Mouse (Mus musculus) heart, postnatal 10 days (tissue): ENCODE results near the gene Trmt1. TPM values are rescaled to one million over a fixed set of nuclear protein-coding genes. Genes with fewer than 3 reads are reported as not detected.

Experiments
- DNase-seq, 2 experiments: peaks; one replicate each; pipeline ENCODE4 v3.0.0; 2021
- intact Hi-C: fragments of 180-260 bp; cut with DNase I; formaldehyde crosslinking; loops from one replicate; pipeline ENCODE4 v1.15.1; 2025
- total RNA-seq, 2 experiments: library from RNA; stranded (reverse); gene quantifications; 2 replicates each; pipeline ENCODE4 v1.2.3; 2021

Trmt1 gene
- total RNA-seq, 2 experiments from 2014 or later, result 40.3 to 40.6 TPM

DNA sequence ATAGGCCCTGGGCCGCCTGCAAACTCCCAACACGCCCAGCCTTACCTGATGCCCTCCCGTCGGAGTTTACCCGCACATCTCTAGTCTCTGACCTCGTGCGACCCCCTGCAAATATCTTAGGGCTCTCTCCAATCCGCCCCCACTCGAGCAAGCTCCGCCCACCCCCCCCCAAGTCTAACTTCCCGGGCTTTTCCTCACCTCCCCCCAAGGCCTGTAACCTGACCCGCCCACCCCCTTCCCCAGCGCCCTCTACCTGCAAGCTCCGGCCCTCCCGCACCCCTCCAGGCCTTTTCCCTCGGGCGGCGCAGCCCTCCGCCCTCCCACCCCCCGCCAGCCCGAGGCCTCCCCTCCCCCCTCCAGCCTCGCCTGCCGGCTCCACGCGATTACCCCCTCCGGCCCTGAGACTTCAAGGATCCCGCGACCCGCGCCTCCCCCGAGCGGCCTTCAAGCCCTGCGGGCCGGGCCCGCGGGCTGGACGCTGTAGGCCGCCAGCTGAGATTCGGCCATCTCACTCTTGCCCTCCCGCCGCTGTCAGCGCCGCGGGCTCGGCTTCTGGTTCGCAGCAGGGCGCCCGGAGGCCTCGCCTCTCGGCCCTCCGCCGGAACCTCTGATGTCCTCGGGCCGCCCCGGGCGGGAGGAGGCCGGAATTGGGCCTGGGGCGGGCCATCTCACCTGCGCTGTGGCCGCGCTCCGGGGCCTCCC lies 1.0 kb downstream of the Trmt1 start:
- peak in 1 of 2 experiments; percentile 13 for DNase-seq
- intact Hi-C loops, result loop anchor here (1.0 to 5.0 kb wide), 2 partner anchors 22 to 95 kb away; no protein-coding TSS in a partner anchor

- intact Hi-C loops, result loop anchor here (1.0 to 5.0 kb wide), 2 partner anchors 22 to 95 kb away; no protein-coding TSS in a partner anchor
- DNase-seq, result peak; percentile 92
These were observed 1.6 kb downstream of the Trmt1 start, which contains the start of gene Nacc1 for GRCm38 (mm10) chr8:84687705-84688100. Gene Nacc1, minus strand, starts transcription at chr8:84687862.

- peak; percentile 95 to 96 for DNase-seq
- intact Hi-C loops, result loop anchor here (5.0 kb wide), 1 partner anchor 97 kb away; no protein-coding TSS in a partner anchor
These were observed 3.2 kb downstream of the Trmt1 start for GRCm38 (mm10) chr8:84689091-84689915.

DNA sequence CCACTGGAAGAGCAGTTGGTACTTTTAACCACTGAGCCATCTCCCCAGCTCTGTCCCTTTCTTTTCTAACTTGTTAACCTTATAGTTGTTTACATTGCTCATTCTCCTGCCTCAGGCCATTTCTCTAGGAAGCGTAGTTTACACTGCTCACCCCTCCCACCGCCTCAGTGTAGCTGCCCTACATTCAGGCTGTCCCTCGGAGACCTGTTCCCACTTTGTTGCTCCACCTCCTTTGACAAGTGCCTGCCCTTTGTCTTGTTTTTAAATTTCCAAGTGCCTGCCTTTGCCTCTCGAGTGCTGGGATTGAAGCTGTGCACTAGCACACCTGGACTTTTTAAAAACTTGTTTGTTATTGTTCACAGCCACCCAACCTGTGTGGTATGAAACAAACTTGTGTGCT lies 7.2 kb downstream of the Trmt1 start:
- intact Hi-C loops, result no loop called here
- DNase-seq, result no peak

- no peak for DNase-seq
- intact Hi-C loops, result no loop called here
These were observed 9.0 kb downstream of the Trmt1 start for GRCm38 (mm10) chr8:84695140-84695539.

DNA sequence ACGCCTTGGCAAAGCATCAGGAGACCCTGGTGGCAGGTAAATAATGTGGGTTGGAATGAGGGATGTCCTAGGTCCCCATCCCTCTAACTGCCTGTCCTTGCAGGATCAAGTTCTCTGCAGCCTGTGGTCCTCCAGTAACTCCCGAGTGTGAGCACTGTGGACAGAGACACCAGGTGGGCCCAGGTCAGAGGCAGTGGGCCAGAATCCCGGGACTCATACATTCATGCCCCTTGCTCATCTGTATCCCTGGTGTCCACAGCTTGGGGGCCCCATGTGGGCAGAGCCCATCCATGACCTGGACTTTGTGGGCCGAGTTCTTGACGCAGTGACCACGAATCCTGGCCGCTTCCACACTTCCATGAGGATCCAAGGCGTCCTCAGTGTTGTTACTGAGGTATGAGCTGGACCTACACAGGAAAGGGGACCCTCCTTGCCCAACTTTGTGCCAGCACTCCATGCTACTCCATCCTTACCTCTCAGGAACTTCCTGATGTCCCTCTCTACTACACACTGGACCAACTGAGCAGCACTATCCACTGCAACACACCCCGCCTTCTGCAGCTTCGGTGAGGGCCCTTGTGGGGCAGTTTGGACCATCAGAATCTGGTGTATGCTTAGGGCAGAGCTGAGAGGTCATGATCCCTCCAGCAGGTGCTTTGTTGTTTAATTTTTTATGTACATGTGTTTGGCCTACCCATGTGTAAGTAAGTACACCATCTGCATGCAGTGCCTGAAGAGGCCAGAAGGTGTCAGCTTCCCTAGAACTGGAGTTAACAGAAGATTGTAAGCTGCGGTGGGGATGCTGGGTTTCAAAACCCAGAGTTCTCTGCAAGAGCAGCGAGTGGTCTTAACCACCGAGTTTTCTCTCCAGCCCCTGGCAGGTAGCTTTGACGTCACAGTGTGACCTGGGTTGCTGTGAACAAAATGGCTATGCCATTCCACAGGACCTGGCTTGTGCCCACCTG lies 11.3 kb downstream of the Trmt1 start:
- peak in 1 of 2 experiments; percentile 76 for DNase-seq
- intact Hi-C loops, result loop anchor here (2.0 kb wide), 1 partner anchor 115 kb away; no protein-coding TSS in a partner anchor

GRCm38 (mm10) chr8:84698288-84698687 lies 12.2 kb downstream of the Trmt1 start:
- intact Hi-C loops, result loop anchor here (2.0 kb wide), 1 partner anchor 115 kb away; no protein-coding TSS in a partner anchor
- DNase-seq, result no peak

GRCm38 (mm10) chr8:84698929-84699401 lies 12.9 kb downstream of the Trmt1 start:
- intact Hi-C loops, result loop anchor here (2.0 kb wide), 1 partner anchor 114 kb away; no protein-coding TSS in a partner anchor
- DNase-seq, result peak; percentile 75 to 77

GRCm38 (mm10) chr8:84699861-84700322 lies 13.8 kb downstream of the Trmt1 start:
- intact Hi-C loops, result loop anchor here (2.0 kb wide), 1 partner anchor 113 kb away; no protein-coding TSS in a partner anchor
- DNase-seq, result peak; percentile 83 to 85

DNA sequence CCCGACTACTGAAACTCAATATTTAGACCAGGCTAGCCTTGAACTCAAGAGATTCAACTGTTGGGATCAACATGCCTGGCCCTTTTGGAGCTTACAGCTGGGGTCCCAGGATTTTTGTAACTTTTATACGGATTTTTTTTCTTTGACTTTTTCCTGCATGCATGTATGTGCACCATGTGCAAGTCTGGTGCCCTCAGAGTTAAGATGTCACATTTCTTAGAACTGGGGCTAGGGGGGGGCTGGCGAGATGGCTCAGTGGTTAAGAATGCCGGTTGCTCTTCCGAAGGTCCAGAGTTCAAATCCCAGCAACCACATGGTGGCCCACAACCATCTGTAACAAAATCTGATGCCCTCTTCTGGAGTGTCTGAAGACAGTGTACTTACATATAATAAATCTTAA lies 14.4 kb downstream of the Trmt1 start:
- no peak for DNase-seq
- intact Hi-C loops, result no loop called here

GRCm38 (mm10) chr8:84700941-84701911 lies 15.1 kb downstream of the Trmt1 start, which contains the start of gene Lyl1:
Gene Lyl1, plus strand, starts transcription at chr8:84701457.
- intact Hi-C loops, result no loop called here

GRCm38 (mm10) chr8:84702561-84702960 lies 16.5 kb downstream of the Trmt1 start:
- peak in 1 of 2 experiments; percentile 19 for DNase-seq
- intact Hi-C loops, result loop anchor here (2.0 kb wide), 1 partner anchor 42 kb away; no protein-coding TSS in a partner anchor

More at GRCm38 (mm10) chr8:84700941-84701911, 15.1 kb downstream of the Trmt1 start, which contains the start of gene Lyl1:
- peak; percentile 76 to 78 for DNase-seq

- intact Hi-C loops, result loop anchor here (2.0 kb wide), 1 partner anchor 42 kb away; no protein-coding TSS in a partner anchor
- no peak for DNase-seq
These were observed 16.9 kb downstream of the Trmt1 start for GRCm38 (mm10) chr8:84702963-84703465.

- peak in 1 of 2 experiments; percentile 37 for DNase-seq
- intact Hi-C loops, result loop anchor here (2.0 kb wide), 1 partner anchor 43 kb away; no protein-coding TSS in a partner anchor
These were observed 17.6 kb downstream of the Trmt1 start for GRCm38 (mm10) chr8:84703466-84704249.

- intact Hi-C loops, result no loop called here
- DNase-seq, result peak; percentile 87 to 91
These were observed 18.2 kb downstream of the Trmt1 start for GRCm38 (mm10) chr8:84704356-84704755.

DNA sequence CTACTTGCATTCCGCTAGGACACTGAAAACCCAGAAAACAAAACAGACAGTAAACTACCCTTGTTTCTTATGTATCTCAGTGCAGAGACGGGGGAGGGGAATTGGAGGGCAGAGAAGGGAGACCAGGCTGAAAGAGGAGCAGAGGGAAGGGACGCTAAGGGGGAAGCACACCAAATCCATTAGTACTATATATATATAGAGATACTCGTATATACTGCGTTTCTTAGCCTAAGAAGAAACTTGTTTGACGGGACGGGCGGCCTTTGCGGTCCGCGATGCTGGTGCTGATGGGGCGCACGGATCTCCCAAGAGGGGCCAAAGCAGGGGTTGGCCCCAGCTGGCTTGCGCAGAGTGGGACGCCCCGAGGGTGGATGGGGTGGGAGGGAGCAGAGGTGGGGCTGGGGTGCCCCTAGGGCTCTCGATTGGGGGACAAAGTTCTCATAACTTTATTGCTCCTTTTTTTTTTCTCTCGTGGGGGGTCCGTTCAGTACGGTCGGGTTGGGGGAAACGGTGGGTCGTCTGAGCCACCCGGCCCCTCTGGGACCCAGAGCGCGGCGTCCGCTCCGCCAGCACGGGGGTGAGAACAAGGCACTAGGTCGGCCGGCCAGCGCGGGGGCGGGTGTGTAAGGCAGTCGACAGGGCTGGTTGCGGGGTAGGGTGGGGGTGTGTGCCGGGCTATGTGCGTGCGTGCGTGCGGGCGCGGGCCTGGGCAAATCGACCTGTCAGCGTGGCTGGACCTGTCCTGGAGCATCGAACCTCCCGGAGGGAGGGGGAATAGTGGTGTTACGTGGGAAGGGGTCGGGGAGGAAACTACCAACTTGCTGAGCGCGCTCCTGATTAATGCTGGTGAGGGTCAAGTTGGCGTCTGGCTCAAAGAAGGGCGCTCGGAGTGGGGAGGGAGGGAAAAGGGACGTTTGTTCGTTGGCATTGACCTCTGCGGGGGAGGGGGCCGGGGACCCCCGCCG lies 19.0 kb downstream of the Trmt1 start:
- DNase-seq, result peak in 1 of 2 experiments; percentile 58
- intact Hi-C loops, result no loop called here
